Mouse (Mus musculus) liver, embryonic 14.5 days (tissue): ENCODE measurements around the gene Gm3453.
"Not testable (repeated sequence)": the region's sequence is repeated elsewhere in the genome, so short reads cannot be mapped to it uniquely, and the experiment has no call there.

Experiments used
- CTCF ChIP-seq: IDR thresholded peaks from 2 replicates; pipeline ENCODE4 v1.5.1; 2016; ENCODE audit warnings: antibody characterized with exemption, low read depth, control low read depth
- EP300 ChIP-seq: IDR thresholded peaks from 2 replicates; pipeline ENCODE4 v1.6.1; 2016; ENCODE audit warnings: antibody characterized with exemption, low read depth

GRCm38 (mm10) chr14:5960479-5960878 is 18.5 kb downstream of the Gm3453 start:
- not testable (repeated sequence) for TF ChIP-seq CTCF, EP300
